Mouse (Mus musculus): ENCODE data around the gene Tnfrsf19.

DNA sequence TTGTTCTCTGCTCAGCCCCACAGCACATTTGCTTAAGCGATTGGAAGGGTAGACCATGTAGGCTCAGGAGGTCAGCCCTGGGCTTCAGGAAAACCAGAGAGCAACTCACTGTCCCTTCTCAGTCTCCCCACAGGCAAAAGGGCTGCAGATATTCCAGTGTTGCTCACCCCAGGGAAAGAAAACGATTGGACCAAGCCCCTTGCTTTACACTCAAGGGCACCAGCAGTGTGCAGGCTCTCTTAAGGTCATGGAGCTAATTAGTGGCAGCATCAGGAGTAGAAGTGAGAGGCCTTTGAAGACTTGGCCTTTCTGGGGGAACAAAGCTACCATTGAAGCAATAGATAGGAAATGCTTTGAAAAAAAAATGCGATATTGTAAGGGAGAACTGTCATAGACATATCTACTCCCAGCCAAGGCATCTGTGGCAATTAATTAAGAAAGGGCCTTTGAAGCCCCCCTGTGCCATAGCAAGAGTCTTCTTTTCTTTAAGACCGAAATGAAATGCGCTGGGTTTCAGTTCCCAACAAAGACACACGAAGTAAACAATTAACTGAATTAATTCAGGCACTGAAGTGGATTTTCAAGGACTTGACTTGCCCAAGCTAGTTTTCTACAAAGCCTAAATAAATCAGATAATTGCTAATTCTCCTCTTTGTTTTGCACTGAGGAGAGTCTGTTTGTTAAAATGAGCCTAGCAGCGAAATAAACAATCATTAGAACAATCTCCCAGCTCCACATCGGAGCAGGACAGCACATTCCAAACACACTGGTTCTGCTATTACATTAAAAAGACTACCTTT lies 2.6 kb downstream of the Tnfrsf19 start:
- no peak for TF ChIP-seq CTCF (IDR thresholded peaks at IDR 0.05; ENCODE audit: insufficient read depth, low read depth, low read length)
- TF ChIP-seq POLR2A (IDR thresholded peaks at IDR 0.05; ENCODE audit: insufficient read depth, low read depth, low read length), result no peak
